Mouse (Mus musculus): ENCODE measurements around the gene Ush2a. TPM values are rescaled to one million over a fixed set of nuclear protein-coding genes. Genes with fewer than 3 reads are reported as not detected.

Gene Ush2a
- total and polyA plus RNA-seq, 3 experiments = under 0.01 to 0.04 TPM; not detected in 1

DNA sequence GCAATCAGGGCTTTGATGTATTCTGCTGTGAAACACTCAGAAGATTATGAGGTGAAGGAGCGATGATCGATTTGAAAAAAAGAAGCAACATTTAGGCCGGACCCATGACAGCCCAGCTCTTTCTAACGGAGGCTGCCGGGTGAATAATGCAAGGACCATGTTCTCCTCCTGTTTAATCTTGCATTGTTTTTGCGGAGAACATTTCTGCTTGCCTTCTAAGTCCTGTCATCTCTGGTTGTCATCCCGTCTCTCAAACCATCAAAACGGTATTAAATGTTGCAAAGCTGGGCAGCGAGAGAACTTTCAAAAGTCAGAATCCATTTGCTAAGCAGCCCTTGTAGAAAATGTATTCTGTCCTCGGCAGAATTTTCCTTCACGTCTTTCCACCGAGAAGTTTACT, 394.3 kb downstream of the Ush2a start:
- Histone ChIP-seq H3K9me3 (replicated peaks; ENCODE audit: insufficient read depth, low read length) (no peaks in the 10 kb centered on the region), H3K27ac (ENCODE audit: control insufficient read depth, low read depth, low read length) (no peak overlapping the region)
- no peak for TF ChIP-seq NRF1 (IDR thresholded peaks at IDR 0.05; ENCODE audit: insufficient read depth, low read depth, low read length, poor library complexity, severe bottlenecking)
- TF ChIP-seq ELF1 (IDR thresholded peaks at IDR 0.05; ENCODE audit: low read depth, low read length) = no peak
- TF ChIP-seq SMC3 (IDR thresholded peaks at IDR 0.05; ENCODE audit: low read depth, low read length) = no peak
- no peak for TF ChIP-seq MAX (IDR thresholded peaks at IDR 0.05; ENCODE audit: low read length)
- TF ChIP-seq MYC (IDR thresholded peaks at IDR 0.05; ENCODE audit: low read depth, low read length) = no peak
- TF ChIP-seq POLR2AphosphoS5 (IDR thresholded peaks at IDR 0.05; ENCODE audit: borderline replicate concordance, low read depth, low read length) = no peak
- no peak for TF ChIP-seq JUND (IDR thresholded peaks at IDR 0.05; ENCODE audit: low read depth, low read length)
- TF ChIP-seq TAL1 (IDR thresholded peaks at IDR 0.05; ENCODE audit: low read length) = no peak
- no peak for TF ChIP-seq RAD21 (IDR thresholded peaks at IDR 0.05; ENCODE audit: low read depth, low read length)
- TF ChIP-seq USF2 (IDR thresholded peaks at IDR 0.05; ENCODE audit: borderline replicate concordance in 1 of 2, insufficient read depth in 1 of 2, low read depth in 1 of 2, low read length in 2 of 2) = no peak
- no peak for TF ChIP-seq ZNF384 (IDR thresholded peaks at IDR 0.05; ENCODE audit: low read depth, low read length)
- no peak for TF ChIP-seq USF1 (IDR thresholded peaks at IDR 0.05; ENCODE audit: low read depth, low read length)
- TF ChIP-seq HCFC1 (IDR thresholded peaks at IDR 0.05; ENCODE audit: low read depth, low read length) = no peak
- TF ChIP-seq ZKSCAN1 (IDR thresholded peaks at IDR 0.05; ENCODE audit: low read depth, low read length) = no peak

DNA sequence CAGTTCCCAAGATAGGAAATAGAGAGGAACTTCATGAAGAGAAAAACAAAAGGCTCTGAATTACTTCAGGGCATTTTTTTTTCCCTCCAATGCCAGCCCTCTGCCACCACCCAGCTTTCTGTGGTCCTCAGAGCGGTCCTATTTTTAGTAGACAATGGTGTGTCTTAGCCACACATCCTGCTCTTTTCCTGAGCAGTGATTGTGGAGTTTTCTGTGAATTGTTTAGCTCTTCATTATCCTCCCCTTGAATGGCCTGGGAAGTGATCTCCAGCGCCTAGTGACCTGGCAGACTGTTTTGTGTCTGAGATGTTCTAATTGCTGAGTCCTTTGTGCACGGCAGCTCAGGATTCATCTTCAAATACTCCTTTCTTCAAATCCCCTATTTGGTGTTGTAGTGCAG, 397.3 kb downstream of the Ush2a start:
- Histone ChIP-seq H3K9me3 (replicated peaks; ENCODE audit: insufficient read depth, low read length) (no peaks in the 10 kb centered on the region), H3K9ac (ENCODE audit: control insufficient read depth, low read depth, low read length, poor library complexity, severe bottlenecking) (no peak overlapping the region), H3K4me1 (ENCODE audit: control insufficient read depth in 1 of 2, insufficient read depth in 2 of 2, low read length in 2 of 2) (no peaks in the 10 kb centered on the region), H3K27me3 (ENCODE audit: control insufficient read depth in 1 of 2, insufficient read depth in 2 of 2, low read length in 2 of 2) (no peaks in the 10 kb centered on the region; a peak in 1 of 4 replicates), H3K4me3 (ENCODE audit: control insufficient read depth in 1 of 2, insufficient read depth in 1 of 2, low read depth in 2 of 2, low read length in 2 of 2) (no peak overlapping the region), H3K79me2 (ENCODE audit: control insufficient read depth, insufficient read depth, low read length, poor library complexity) (no peaks in the 10 kb centered on the region), H3K27ac (ENCODE audit: control insufficient read depth, low read depth, low read length) (no peak overlapping the region), H3K36me3 (ENCODE audit: control insufficient read depth in 1 of 2, insufficient read depth in 2 of 2, low read length in 2 of 2) (no peaks in the 10 kb centered on the region)
- TF ChIP-seq USF1 (IDR thresholded peaks at IDR 0.05; ENCODE audit: low read depth, low read length) = no peak
- TF ChIP-seq MAZ (IDR thresholded peaks at IDR 0.05; ENCODE audit: low read depth, low read length) = no peak
- TF ChIP-seq RAD21 (IDR thresholded peaks at IDR 0.05; ENCODE audit: low read depth, low read length) = no peak
- no peak for TF ChIP-seq CTCF (IDR thresholded peaks at IDR 0.05 in 2 of 3, conservative IDR thresholded peaks at IDR 0.05 in 1 of 3; ENCODE audit: control insufficient read depth in 1 of 3, insufficient read depth in 1 of 3, low read depth in 2 of 3, low read length in 3 of 3, poor library complexity in 1 of 3, severe bottlenecking in 1 of 3)
- no peak for TF ChIP-seq MEF2A (IDR thresholded peaks at IDR 0.05; ENCODE audit: extremely low read depth, insufficient replicate concordance, low read depth, low read length, poor library complexity, severe bottlenecking)
- TF ChIP-seq ZNF384 (IDR thresholded peaks at IDR 0.05; ENCODE audit: low read depth, low read length) = no peak
- TF ChIP-seq EP300 (IDR thresholded peaks at IDR 0.05; ENCODE audit: low read depth in 1 of 2, low read length in 2 of 2) = no peak
- no peak for TF ChIP-seq MXI1 (IDR thresholded peaks at IDR 0.05; ENCODE audit: low read depth, low read length)
- TF ChIP-seq ZC3H11A (IDR thresholded peaks at IDR 0.05; ENCODE audit: low read depth, low read length) = no peak
- no peak for TF ChIP-seq POLR2AphosphoS5 (IDR thresholded peaks at IDR 0.05; ENCODE audit: borderline replicate concordance, low read depth, low read length)
- TF ChIP-seq GABPA (IDR thresholded peaks at IDR 0.05; ENCODE audit: low read depth, low read length) = no peak
- no peak for TF ChIP-seq HCFC1 (IDR thresholded peaks at IDR 0.05; ENCODE audit: low read depth, low read length)
- TF ChIP-seq ETS1 (IDR thresholded peaks at IDR 0.05; ENCODE audit: low read depth, low read length) = no peak
- no peak for TF ChIP-seq GATA1 (IDR thresholded peaks at IDR 0.05; ENCODE audit: low read depth, low read length)
- TF ChIP-seq ZMIZ1 (IDR thresholded peaks at IDR 0.05; ENCODE audit: low read depth, low read length) = no peak
- no peak for TF ChIP-seq MYB (IDR thresholded peaks at IDR 0.05; ENCODE audit: low read depth, low read length)
- no peak for DNase-seq (ENCODE audit: low read depth, low spot score)

More for the DNA sequence above, 394.3 kb downstream of the Ush2a start:
- Histone ChIP-seq H3K27me3 (ENCODE audit: control insufficient read depth in 1 of 2, insufficient read depth in 2 of 2, low read length in 2 of 2) (no peaks in the 10 kb centered on the region; a peak in 1 of 4 replicates), H3K9ac (ENCODE audit: control insufficient read depth, low read depth, low read length, poor library complexity, severe bottlenecking) (no peak overlapping the region), H3K4me1 (ENCODE audit: control insufficient read depth in 1 of 2, insufficient read depth in 2 of 2, low read length in 2 of 2) (no peaks in the 10 kb centered on the region), H3K79me2 (ENCODE audit: control insufficient read depth, insufficient read depth, low read length, poor library complexity) (no peaks in the 10 kb centered on the region), H3K36me3 (ENCODE audit: control insufficient read depth in 1 of 2, insufficient read depth in 2 of 2, low read length in 2 of 2) (no peaks in the 10 kb centered on the region), H3K4me3 (ENCODE audit: control insufficient read depth in 1 of 2, insufficient read depth in 1 of 2, low read depth in 2 of 2, low read length in 2 of 2) (no peak overlapping the region)
- DNase-seq (ENCODE audit: low read depth, low spot score) = no peak

Data from MEL (cell line).